ENCODE assay signal across 10 mouse cellular contexts in the genomic region with DNA sequence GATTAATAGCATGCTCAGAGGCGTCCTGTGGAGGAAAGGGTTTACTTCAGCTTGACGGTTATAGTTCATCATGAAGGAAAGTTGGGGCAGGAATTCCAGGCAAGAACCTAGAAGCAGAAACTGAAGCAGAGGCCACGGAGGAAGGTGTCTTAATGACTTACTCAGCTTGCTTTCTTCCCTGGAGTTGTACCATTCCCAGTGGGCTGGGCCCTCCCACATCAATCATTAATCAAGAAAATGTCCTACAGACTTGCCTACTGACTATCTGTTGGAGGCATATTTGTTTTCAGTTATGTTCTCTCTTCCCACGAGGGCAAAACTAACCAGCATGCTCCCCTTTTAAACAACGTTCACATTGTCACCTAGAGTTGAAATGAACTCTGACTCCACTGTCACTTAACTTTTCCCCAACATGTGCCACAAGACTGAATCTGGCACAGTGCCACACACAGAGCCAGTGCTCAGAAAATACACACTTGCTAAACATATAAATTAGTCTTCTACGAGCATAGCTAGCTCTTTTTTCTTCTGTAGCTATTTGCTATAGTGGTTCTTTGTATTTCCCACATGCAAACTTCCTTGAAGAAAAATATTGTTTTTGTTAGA. TPM values are rescaled to one million over a fixed set of nuclear protein-coding genes. Genes with fewer than 3 reads are reported as not detected.
DNase-seq lines count a peak whose midpoint lies in the region; ATAC-seq and TF ChIP-seq lines count a peak whose summit lies in the region.
"Had no signal": no experiment of that assay in that cellular context is flagged by ENCODE, and none has a peak within 500 bp of the region (broad histone marks: within the 10 kb centered on the region; RNA-seq: fewer than 3 reads in every experiment).

No protein-coding gene starts in this region.

- H3K4me2 ChIP-seq in heart, embryonic 15.5 days = peak overlapping the region; percentile 78; the same call in 1 of the 2 replicates
- H3K4me2 ChIP-seq in liver, postnatal 0 days (ENCODE audit: low read depth, low read length) = peak overlapping the region; percentile 85

- no peak for DNase-seq in heart, postnatal 14 days
- peak; percentile 9 for DNase-seq in ZHBTc4 (ENCODE audit: low read depth, low spot score)
- peak; percentile 46 to 53 for DNase-seq in kidney, adult 8-10 months
- peak; percentile 48 for DNase-seq in liver, postnatal 0 days
- no peak for DNase-seq in spleen, postnatal 4 days (ENCODE audit: low spot score in 2 of 2)
- no peak for DNase-seq in thymus, adult 18-20 months
- no peak for DNase-seq in left cerebral cortex, postnatal 25 days (ENCODE audit: low spot score in 2 of 2)

- no peak overlapping the region for H3K9ac ChIP-seq in heart, embryonic 15.5 days
- peak overlapping the region; percentile 45; the same call in 1 of the 2 replicates for H3K9ac ChIP-seq in liver, postnatal 0 days (replicated peaks)

- no peaks in the 10 kb centered on the region for H3K27me3 ChIP-seq in heart, embryonic 15.5 days
- no peaks in the 10 kb centered on the region for H3K27me3 ChIP-seq in liver, postnatal 0 days (ENCODE audit: insufficient read depth, low read length)
- H3K27me3 ChIP-seq: embryonic facial prominence, embryonic 15.5 days had no signal

- H3K4me3 ChIP-seq in heart, embryonic 15.5 days = no peak overlapping the region
- H3K4me3 ChIP-seq in liver, postnatal 0 days (ENCODE audit: low read depth, low read length) = peak overlapping the region; percentile 66

- intact Hi-C loops in heart, postnatal 14 days (cut with DNase I) = no loop called here
- intact Hi-C loops in left cerebral cortex, postnatal 25 days (cut with DNase I) = no loop called here

- TF ChIP-seq CTCF in liver, postnatal 0 days (IDR thresholded peaks at IDR 0.05; ENCODE audit: low read depth) = no peak

- TF ChIP-seq EP300 in liver, postnatal 0 days (IDR thresholded peaks at IDR 0.05; ENCODE audit: low read depth) = no peak

- 77% methylated on average over 6 of the region's 6 CpGs for WGBS in heart, embryonic 15.5 days
- 49% methylated on average over 6 of the region's 6 CpGs for WGBS in liver, postnatal 0 days (ENCODE audit: insufficient replicate concordance)

- no peak for ATAC-seq in heart, embryonic 15.5 days (replicated peaks; ENCODE audit: insufficient number of reproducible peaks, insufficient read depth, low FRiP score, low read depth)
- ATAC-seq in liver, postnatal 0 days = no peak
- ATAC-seq: inflammation-experienced regulatory T-cells, adult 6 months had no signal

- peaks cover 31% of the 10 kb centered on the region for H3K36me3 ChIP-seq in heart, embryonic 15.5 days
- peaks cover 34% of the 10 kb centered on the region for H3K36me3 ChIP-seq in liver, postnatal 0 days (replicated peaks; ENCODE audit: insufficient read depth, low read length)

- H3K4me1 ChIP-seq in heart, embryonic 15.5 days (replicated peaks) = peaks cover 7% of the 10 kb centered on the region
- peaks cover 25% of the 10 kb centered on the region for H3K4me1 ChIP-seq in liver, postnatal 0 days (ENCODE audit: insufficient read depth)

- H3K27ac ChIP-seq in heart, embryonic 15.5 days = no peak overlapping the region
- peak overlapping the region; percentile 94 for H3K27ac ChIP-seq in liver, postnatal 0 days (ENCODE audit: low read depth)

- no peaks in the 10 kb centered on the region for H3K9me3 ChIP-seq in heart, embryonic 15.5 days (replicated peaks)
- H3K9me3 ChIP-seq in liver, postnatal 0 days (ENCODE audit: low read length) = no peaks in the 10 kb centered on the region
- H3K9me3 ChIP-seq: embryonic facial prominence, embryonic 15.5 days had no signal

RNA-seq across cellular contexts. Expression of gene Orc5, which starts 1.6 kb away (rescaled TPM):
- 26.0 and 27.3 TPM in 2 replicates for polyA plus RNA-seq in heart, embryonic 15.5 days (2015; fragmentation: Nextera tagmentation; extraction: Ambion mirVana)
- 1 to 10 TPM; 7.8 to 8.0 TPM for total RNA-seq in heart, postnatal 14 days (2021)
- 26.0 and 26.3 TPM in 2 replicates for polyA plus RNA-seq in liver, postnatal 0 days (2015; fragmentation: Nextera tagmentation; extraction: Ambion mirVana)
- total RNA-seq in left cerebral cortex, postnatal 25 days (2021) = 10 to 100 TPM; 18.4 to 19.5 TPM

Comparison
In these comparisons a context has a peak if more than half of its experiments do, and no peak if none do; other contexts are left out.
1. DNase-seq: peak in ZHBTc4 (single experiment), kidney, adult 8-10 months (2 of 2) and liver, postnatal 0 days (single experiment); none in heart, postnatal 14 days (0 of 2), spleen, postnatal 4 days (0 of 2), thymus, adult 18-20 months (0 of 2) and left cerebral cortex, postnatal 25 days (0 of 2).